Mouse (Mus musculus): ENCODE measurements around the gene Tmem147. TPM values are rescaled to one million over a fixed set of nuclear protein-coding genes. Genes with fewer than 3 reads are reported as not detected.

The Tmem147 gene
- polyA plus RNA-seq (2015; fragmentation: Illumina TruSeq; extraction: RNeasy Lipid Tissue Mini Kit (QIAGEN cat#74804); ENCODE audit: insufficient read depth, low replicate concordance), result 51.8 TPM

DNA sequence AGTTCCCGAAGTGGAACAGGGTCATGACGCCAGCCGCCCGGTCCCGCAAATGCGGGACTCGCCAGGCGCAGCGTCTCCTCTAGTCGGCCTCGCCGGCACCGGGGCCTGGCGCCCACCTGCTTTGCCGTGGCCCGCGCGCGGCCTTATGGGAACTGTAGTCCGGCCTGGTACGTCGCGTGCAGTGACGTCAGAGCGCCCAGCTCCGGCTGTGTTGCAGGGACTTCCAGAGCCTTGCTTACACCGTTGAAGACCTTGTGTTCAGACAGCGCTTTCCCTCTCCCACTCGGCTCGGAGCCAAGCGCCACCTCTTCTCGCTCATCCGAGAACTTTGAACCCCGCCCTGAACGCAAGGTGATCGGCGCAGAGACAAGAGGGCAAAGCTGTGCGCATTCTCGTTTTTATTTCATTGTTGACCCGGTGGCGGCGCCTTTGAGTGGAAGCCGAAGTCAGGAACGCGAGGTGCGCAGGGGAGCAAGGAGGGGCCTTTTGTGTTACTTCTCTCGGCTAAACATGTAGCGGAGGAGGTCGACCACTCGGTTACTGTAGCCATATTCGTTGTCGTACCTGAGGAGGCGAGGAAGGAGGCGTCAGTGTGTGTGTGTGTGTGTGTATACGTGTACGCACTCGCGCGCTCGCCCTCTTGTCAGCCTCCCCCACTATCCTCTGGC is at the start of gene Tmem147:
Gene Tmem147, minus strand, starts transcription at position 145 of the 668 bp plus-strand sequence.

DNA sequence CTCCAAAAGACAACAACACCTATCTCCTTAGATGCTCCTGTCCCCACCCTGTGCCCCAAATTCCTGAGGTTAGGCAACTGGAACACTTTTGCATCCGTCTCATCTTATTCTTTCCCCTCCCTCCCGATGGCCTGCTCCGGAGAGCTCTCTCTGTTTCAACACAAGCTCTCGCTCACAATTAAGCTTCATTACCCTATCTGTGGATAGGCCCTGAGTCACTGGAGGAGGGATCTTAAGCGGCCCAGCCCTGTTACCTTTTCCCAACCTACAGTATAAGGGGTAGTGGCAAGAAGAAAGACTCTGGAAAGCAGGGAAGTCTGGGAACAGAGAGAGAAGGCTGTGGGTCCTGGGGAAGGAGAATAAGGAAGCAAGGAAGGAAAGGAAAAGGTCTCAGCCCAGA is 34.1 kb upstream of the Tmem147 start, which contains the start of gene Dmkn:
Gene Dmkn, plus strand, starts transcription at position 301 of the 400 bp plus-strand sequence.

DNA sequence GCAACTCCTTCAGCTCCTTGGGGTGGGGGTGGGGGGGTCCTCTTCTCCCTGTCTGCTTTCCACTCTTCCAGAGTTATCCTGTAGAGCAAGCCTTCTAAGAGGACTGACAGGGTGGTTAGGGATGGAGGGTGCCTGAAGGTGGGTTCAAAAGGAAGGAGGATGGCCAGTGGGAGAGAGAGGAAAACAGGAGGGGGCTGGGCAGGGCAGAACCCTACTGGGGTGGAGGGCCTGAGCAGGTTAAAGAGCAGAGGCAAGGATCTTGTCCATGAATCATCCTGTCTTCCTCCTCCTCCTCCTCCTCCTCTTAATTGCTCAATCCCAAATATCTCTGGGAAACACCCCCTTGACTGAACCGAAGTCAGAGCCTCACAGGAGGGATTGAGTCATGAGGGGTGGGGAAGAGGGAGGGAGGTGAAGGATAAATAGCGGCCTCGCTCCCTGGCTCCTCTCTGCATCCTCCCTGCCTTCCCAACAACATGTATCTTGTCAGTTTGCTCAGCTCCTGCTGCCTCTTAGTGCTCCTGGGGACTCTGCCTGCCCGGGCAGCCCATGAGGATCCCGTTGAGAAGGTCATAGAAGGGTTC is 21.8 kb upstream of the Tmem147 start, which contains the start of gene Sbsn:
Gene Sbsn, plus strand, starts transcription at position 386 of the 584 bp plus-strand sequence.

DNA sequence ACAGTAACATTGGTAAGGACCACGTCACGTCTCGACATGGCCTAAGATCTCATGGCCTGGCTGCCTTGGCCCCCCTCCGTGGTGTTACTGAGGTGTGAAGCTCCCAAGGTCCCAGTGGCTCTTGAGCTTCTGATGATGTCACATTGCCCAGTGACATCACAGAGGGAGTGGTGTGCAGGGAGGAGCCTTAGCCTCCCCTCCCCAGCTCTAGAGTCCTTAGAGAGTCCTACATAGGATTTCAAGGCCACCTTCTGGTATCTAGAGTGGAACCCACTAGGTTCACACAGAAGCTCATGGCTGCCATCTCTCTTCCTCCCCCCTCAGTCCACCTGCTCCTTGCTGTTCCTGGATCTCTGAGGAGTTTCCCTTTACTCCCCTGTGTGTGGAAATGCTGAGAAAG is 14.3 kb upstream of the Tmem147 start, which contains the start of gene Gapdhs:
Gene Gapdhs, minus strand, starts transcription at position 65 of the 400 bp plus-strand sequence.

DNA sequence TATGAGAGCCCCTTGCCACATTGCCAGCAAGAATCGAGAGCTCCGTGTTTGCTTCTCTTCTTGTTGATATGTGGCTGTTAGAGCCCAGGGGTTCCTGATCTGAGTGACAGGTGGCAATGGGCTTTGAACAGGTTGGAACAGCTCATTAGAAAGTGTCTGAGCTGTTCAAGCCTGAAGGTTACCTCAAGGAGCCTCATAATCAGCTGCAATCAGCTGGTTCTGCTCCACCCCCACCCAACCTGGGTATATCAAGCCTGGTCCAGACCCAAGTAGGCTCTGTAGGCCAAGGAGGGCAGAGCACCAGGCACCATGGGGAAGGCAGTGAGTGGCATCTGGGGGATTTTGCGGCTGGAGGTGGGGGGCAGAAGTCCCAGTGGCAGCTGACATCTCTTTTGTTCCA is 17.4 kb downstream of the Tmem147 start, which contains the start of gene Atp4a:
Gene Atp4a, plus strand, starts transcription at position 268 of the 400 bp plus-strand sequence.

DNA sequence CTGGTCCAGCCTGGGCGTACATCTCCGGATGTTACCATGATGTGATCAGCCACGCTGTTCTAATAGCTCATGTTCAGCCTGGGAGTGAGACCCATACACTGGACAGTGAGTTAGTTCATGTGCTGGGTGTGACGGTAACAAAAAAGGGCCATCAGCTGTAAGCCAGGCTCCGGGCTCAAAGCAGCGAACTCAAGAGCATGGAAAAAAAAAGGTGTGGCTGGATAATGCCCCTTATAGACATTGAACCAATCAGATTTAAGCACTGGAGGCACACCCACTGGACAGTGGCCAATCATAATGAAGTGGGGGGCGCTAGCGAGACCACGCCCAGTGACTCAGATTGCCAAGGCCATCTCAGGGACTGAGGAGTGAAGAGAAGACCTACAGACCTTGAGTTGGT is 30.8 kb downstream of the Tmem147 start, which contains the start of gene 2200002J24Rik:
Gene 2200002J24Rik, plus strand, starts transcription at position 338 of the 400 bp plus-strand sequence.

Other genes starting within 250 kb of the Tmem147 start
- gene Prodh2, start 235.9 kb downstream of the Tmem147 start, polyA plus RNA-seq (2015; fragmentation: Illumina TruSeq; extraction: RNeasy Lipid Tissue Mini Kit (QIAGEN cat#74804); ENCODE audit: insufficient read depth, low replicate concordance), result not detected
- 2.3 TPM for gene Arhgap33, start 194.5 kb downstream of the Tmem147 start, polyA plus RNA-seq (2015; fragmentation: Illumina TruSeq; extraction: RNeasy Lipid Tissue Mini Kit (QIAGEN cat#74804); ENCODE audit: insufficient read depth, low replicate concordance)
- 6.5 TPM for gene Hspb6, start 177.4 kb downstream of the Tmem147 start, polyA plus RNA-seq (2015; fragmentation: Illumina TruSeq; extraction: RNeasy Lipid Tissue Mini Kit (QIAGEN cat#74804); ENCODE audit: insufficient read depth, low replicate concordance)
- 6.0 TPM for gene Proser3, start 177.2 kb downstream of the Tmem147 start, polyA plus RNA-seq (2015; fragmentation: Illumina TruSeq; extraction: RNeasy Lipid Tissue Mini Kit (QIAGEN cat#74804); ENCODE audit: insufficient read depth, low replicate concordance)
- gene Lin37, start 169.7 kb downstream of the Tmem147 start, polyA plus RNA-seq (2015; fragmentation: Illumina TruSeq; extraction: RNeasy Lipid Tissue Mini Kit (QIAGEN cat#74804); ENCODE audit: insufficient read depth, low replicate concordance), result 50.0 TPM
- 48.4 TPM for gene U2af1l4, start 166.2 kb downstream of the Tmem147 start, polyA plus RNA-seq (2015; fragmentation: Illumina TruSeq; extraction: RNeasy Lipid Tissue Mini Kit (QIAGEN cat#74804); ENCODE audit: insufficient read depth, low replicate concordance)
- gene Gm49396, start 166.2 kb downstream of the Tmem147 start, polyA plus RNA-seq (2015; fragmentation: Illumina TruSeq; extraction: RNeasy Lipid Tissue Mini Kit (QIAGEN cat#74804); ENCODE audit: insufficient read depth, low replicate concordance), result 21.5 TPM
- gene Psenen, start 165.9 kb downstream of the Tmem147 start, polyA plus RNA-seq (2015; fragmentation: Illumina TruSeq; extraction: RNeasy Lipid Tissue Mini Kit (QIAGEN cat#74804); ENCODE audit: insufficient read depth, low replicate concordance), result 134 TPM
- not detected for gene Igflr1, start 164.1 kb downstream of the Tmem147 start, polyA plus RNA-seq (2015; fragmentation: Illumina TruSeq; extraction: RNeasy Lipid Tissue Mini Kit (QIAGEN cat#74804); ENCODE audit: insufficient read depth, low replicate concordance)
- gene Kmt2b, start 140.8 kb downstream of the Tmem147 start, polyA plus RNA-seq (2015; fragmentation: Illumina TruSeq; extraction: RNeasy Lipid Tissue Mini Kit (QIAGEN cat#74804); ENCODE audit: insufficient read depth, low replicate concordance), result 45.0 TPM
- 2.5 TPM for gene Zbtb32, start 130.6 kb downstream of the Tmem147 start, polyA plus RNA-seq (2015; fragmentation: Illumina TruSeq; extraction: RNeasy Lipid Tissue Mini Kit (QIAGEN cat#74804); ENCODE audit: insufficient read depth, low replicate concordance)
- gene Upk1a, start 116.7 kb downstream of the Tmem147 start, polyA plus RNA-seq (2015; fragmentation: Illumina TruSeq; extraction: RNeasy Lipid Tissue Mini Kit (QIAGEN cat#74804); ENCODE audit: insufficient read depth, low replicate concordance), result 0.22 TPM
- gene Cox6b1, start 103.4 kb downstream of the Tmem147 start, polyA plus RNA-seq (2015; fragmentation: Illumina TruSeq; extraction: RNeasy Lipid Tissue Mini Kit (QIAGEN cat#74804); ENCODE audit: insufficient read depth, low replicate concordance), result 519 TPM
- gene Etv2, start 93.7 kb downstream of the Tmem147 start, polyA plus RNA-seq (2015; fragmentation: Illumina TruSeq; extraction: RNeasy Lipid Tissue Mini Kit (QIAGEN cat#74804); ENCODE audit: insufficient read depth, low replicate concordance), result not detected
- 12.1 TPM for gene Rbm42, start 79.2 kb downstream of the Tmem147 start, polyA plus RNA-seq (2015; fragmentation: Illumina TruSeq; extraction: RNeasy Lipid Tissue Mini Kit (QIAGEN cat#74804); ENCODE audit: insufficient read depth, low replicate concordance)
- 27.1 TPM for gene Haus5, start 64.5 kb downstream of the Tmem147 start, polyA plus RNA-seq (2015; fragmentation: Illumina TruSeq; extraction: RNeasy Lipid Tissue Mini Kit (QIAGEN cat#74804); ENCODE audit: insufficient read depth, low replicate concordance)
- gene Pmis2, start 57.9 kb downstream of the Tmem147 start, polyA plus RNA-seq (2015; fragmentation: Illumina TruSeq; extraction: RNeasy Lipid Tissue Mini Kit (QIAGEN cat#74804); ENCODE audit: insufficient read depth, low replicate concordance), result not detected
- gene 2200002J24Rik, start 30.6 kb downstream of the Tmem147 start, polyA plus RNA-seq (2015; fragmentation: Illumina TruSeq; extraction: RNeasy Lipid Tissue Mini Kit (QIAGEN cat#74804); ENCODE audit: insufficient read depth, low replicate concordance), result not detected
- not detected for gene Atp4a, start 17.3 kb downstream of the Tmem147 start, polyA plus RNA-seq (2015; fragmentation: Illumina TruSeq; extraction: RNeasy Lipid Tissue Mini Kit (QIAGEN cat#74804); ENCODE audit: insufficient read depth, low replicate concordance)
- not detected for gene Gapdhs, start 14.1 kb upstream of the Tmem147 start, polyA plus RNA-seq (2015; fragmentation: Illumina TruSeq; extraction: RNeasy Lipid Tissue Mini Kit (QIAGEN cat#74804); ENCODE audit: insufficient read depth, low replicate concordance)
- 5.4 TPM for gene Sbsn, start 21.9 kb upstream of the Tmem147 start, polyA plus RNA-seq (2015; fragmentation: Illumina TruSeq; extraction: RNeasy Lipid Tissue Mini Kit (QIAGEN cat#74804); ENCODE audit: insufficient read depth, low replicate concordance)
- 0.43 TPM for gene Dmkn, start 34.2 kb upstream of the Tmem147 start, polyA plus RNA-seq (2015; fragmentation: Illumina TruSeq; extraction: RNeasy Lipid Tissue Mini Kit (QIAGEN cat#74804); ENCODE audit: insufficient read depth, low replicate concordance)
- not detected for gene Krtdap, start 58.4 kb upstream of the Tmem147 start, polyA plus RNA-seq (2015; fragmentation: Illumina TruSeq; extraction: RNeasy Lipid Tissue Mini Kit (QIAGEN cat#74804); ENCODE audit: insufficient read depth, low replicate concordance)
- 23.9 TPM for gene Ffar2, start 94.2 kb upstream of the Tmem147 start, polyA plus RNA-seq (2015; fragmentation: Illumina TruSeq; extraction: RNeasy Lipid Tissue Mini Kit (QIAGEN cat#74804); ENCODE audit: insufficient read depth, low replicate concordance)
- 0.41 TPM for gene Ffar3, start 126.6 kb upstream of the Tmem147 start, polyA plus RNA-seq (2015; fragmentation: Illumina TruSeq; extraction: RNeasy Lipid Tissue Mini Kit (QIAGEN cat#74804); ENCODE audit: insufficient read depth, low replicate concordance)
- 29.4 TPM for gene Ffar1, start 132.0 kb upstream of the Tmem147 start, polyA plus RNA-seq (2015; fragmentation: Illumina TruSeq; extraction: RNeasy Lipid Tissue Mini Kit (QIAGEN cat#74804); ENCODE audit: insufficient read depth, low replicate concordance)
- 692 TPM for gene Cd22, start 150.8 kb upstream of the Tmem147 start, polyA plus RNA-seq (2015; fragmentation: Illumina TruSeq; extraction: RNeasy Lipid Tissue Mini Kit (QIAGEN cat#74804); ENCODE audit: insufficient read depth, low replicate concordance)
- 1.0 TPM for gene Mag, start 185.3 kb upstream of the Tmem147 start, polyA plus RNA-seq (2015; fragmentation: Illumina TruSeq; extraction: RNeasy Lipid Tissue Mini Kit (QIAGEN cat#74804); ENCODE audit: insufficient read depth, low replicate concordance)
- gene Hamp2, start 195.1 kb upstream of the Tmem147 start, polyA plus RNA-seq (2015; fragmentation: Illumina TruSeq; extraction: RNeasy Lipid Tissue Mini Kit (QIAGEN cat#74804); ENCODE audit: insufficient read depth, low replicate concordance), result not detected
- gene Hamp, start 214.5 kb upstream of the Tmem147 start, polyA plus RNA-seq (2015; fragmentation: Illumina TruSeq; extraction: RNeasy Lipid Tissue Mini Kit (QIAGEN cat#74804); ENCODE audit: insufficient read depth, low replicate concordance), result not detected
- 183 TPM for gene Usf2, start 227.3 kb upstream of the Tmem147 start, polyA plus RNA-seq (2015; fragmentation: Illumina TruSeq; extraction: RNeasy Lipid Tissue Mini Kit (QIAGEN cat#74804); ENCODE audit: insufficient read depth, low replicate concordance)
- gene Lsr, start 243.9 kb upstream of the Tmem147 start, polyA plus RNA-seq (2015; fragmentation: Illumina TruSeq; extraction: RNeasy Lipid Tissue Mini Kit (QIAGEN cat#74804); ENCODE audit: insufficient read depth, low replicate concordance), result 2.4 TPM
- gene Fam187b, start 244.2 kb upstream of the Tmem147 start, polyA plus RNA-seq (2015; fragmentation: Illumina TruSeq; extraction: RNeasy Lipid Tissue Mini Kit (QIAGEN cat#74804); ENCODE audit: insufficient read depth, low replicate concordance), result 0.69 TPM